Comparison of ENCODE assay signal across 11 mouse cellular contexts in genomic region chr2:127612288-127612687, GRCm38 (mm10). TPM values are rescaled to one million over a fixed set of nuclear protein-coding genes. Genes with fewer than 3 reads are reported as not detected.
"Had no signal": no experiment of that assay in that cellular context is flagged by ENCODE, and none has a peak within 500 bp of the region (broad histone marks: within the 10 kb centered on the region; RNA-seq: fewer than 3 reads in every experiment).

No protein-coding gene starts in this region.

- DNase-seq: kidney, adult 11 months; kidney, postnatal 14 days; lung, adult 2 months; retina, postnatal 1 day; right cerebral cortex, postnatal 14 days; thymus, postnatal 14 days had no signal

- ATAC-seq: hindbrain, postnatal 0 days; lung, postnatal 0 days; midbrain, embryonic 15.5 days had no signal

RNA-seq across cellular contexts. Expression of gene Mal, which starts 44.2 kb away (rescaled TPM):
- total RNA-seq: monocyte, adult 5-6 weeks had no signal
- polyA plus RNA-seq: macrophage had no signal
